Mouse (Mus musculus) brown adipose tissue, adult 24 weeks (tissue): ENCODE measurements at regions not wholly inside any gene's neighbourhood (a gene's known extent, or its start where the extent isn't known, plus 50 kb on each side); places are given as distances from the start of the nearest gene placed in this dataset.

Source experiments
- H3K27ac ChIP-seq: fragments of 200-500 bp; replicated peaks from 2 replicates; pipeline ENCODE4 v1.5.1; 2012; ENCODE audit warnings: low read depth, mild to moderate bottlenecking, low read length
- H3K4me1 ChIP-seq: fragments of 200-500 bp; 2 replicates; pipeline ENCODE4 v1.6.1; 2012; ENCODE audit warnings: low read length, mixed read lengths; ENCODE audit not compliant: control insufficient read depth, insufficient read depth, insufficient read length
- H3K4me3 ChIP-seq: fragments of 200-500 bp; 2 replicates; pipeline ENCODE4 v1.5.1; 2012; ENCODE audit warnings: low read depth, mild to moderate bottlenecking, low read length, moderate library complexity; ENCODE audit not compliant: insufficient read depth

DNA sequence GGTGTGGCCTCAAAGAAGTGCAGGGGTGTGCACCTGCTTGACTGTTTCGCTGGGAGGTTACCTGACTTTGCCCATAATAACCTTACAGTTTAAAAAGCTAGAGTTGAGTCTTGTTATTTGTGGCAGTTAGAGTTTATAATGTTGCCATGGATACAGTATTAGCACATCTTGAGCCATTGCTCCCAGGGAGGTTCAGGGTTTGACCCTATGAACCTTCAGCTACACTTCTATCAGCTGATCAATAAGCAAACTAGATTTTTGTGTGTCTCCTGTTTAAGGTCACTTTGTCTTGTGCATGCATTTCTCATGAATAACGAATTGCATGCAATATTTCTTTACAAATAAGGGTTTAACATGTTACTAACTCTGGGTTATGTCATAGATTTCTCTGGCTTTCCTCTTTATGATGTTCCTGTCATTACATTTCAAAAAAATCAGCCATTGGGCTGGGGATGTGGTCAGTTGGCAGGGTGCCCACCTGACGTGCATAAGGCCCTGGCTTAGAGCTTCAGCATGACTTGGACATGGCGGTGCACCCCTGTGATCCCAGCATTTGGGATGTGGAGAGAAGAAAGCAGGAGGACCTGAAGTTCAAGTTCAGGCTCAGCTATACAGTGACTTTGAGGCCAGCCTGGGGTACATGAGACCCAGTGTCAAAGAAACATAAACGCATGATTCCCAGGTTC, 191.7 kb downstream of the Ackr3 start:
- H3K4me1 ChIP-seq: no peaks in the 10 kb centered on the region
- no peak overlapping the region for H3K27ac ChIP-seq
- H3K4me3 ChIP-seq: no peak overlapping the region

DNA sequence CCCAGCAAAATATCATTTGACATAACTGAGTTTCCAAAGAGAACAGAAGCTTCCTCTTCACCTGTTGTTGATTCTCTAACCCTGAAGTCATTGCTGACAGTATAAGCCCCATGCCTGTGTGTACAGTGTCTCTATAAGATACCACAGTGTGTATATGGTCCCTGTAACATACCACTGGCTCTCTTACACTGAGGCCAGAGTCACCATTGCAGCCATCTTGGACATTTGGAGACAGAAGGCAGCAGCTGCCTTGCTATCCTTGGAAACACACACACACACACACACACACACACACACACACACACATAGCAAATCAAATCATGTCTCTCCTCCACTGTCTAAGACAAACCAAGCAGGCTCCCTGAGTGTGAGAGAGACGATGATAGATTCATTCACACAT, 192.9 kb downstream of the Ackr3 start:
- Histone ChIP-seq H3K4me1 (no peaks in the 10 kb centered on the region), H3K4me3 (no peak overlapping the region), H3K27ac (no peak overlapping the region)

DNA sequence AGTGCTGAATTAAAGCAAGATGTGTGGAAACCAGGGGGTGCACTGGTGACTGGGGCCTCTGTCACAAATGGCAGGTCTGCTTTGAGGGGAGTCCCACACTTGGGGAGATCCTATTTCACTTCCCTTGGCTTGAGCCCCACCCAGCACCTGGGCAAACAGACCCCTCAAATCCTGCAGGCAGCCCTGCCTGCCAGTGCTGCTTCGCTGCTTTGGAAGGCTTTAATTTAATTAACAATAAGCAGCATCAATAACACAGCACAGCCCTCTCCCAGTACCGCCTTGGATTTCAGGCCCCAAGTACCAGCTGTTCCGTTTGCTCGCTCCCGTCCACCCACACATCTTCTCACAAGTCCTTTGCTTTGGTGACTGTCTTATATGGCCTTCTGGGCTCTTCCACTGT, 193.6 kb downstream of the Ackr3 start:
- H3K4me3 ChIP-seq: no peak overlapping the region
- no peak overlapping the region for H3K27ac ChIP-seq
- H3K4me1 ChIP-seq: no peaks in the 10 kb centered on the region

DNA sequence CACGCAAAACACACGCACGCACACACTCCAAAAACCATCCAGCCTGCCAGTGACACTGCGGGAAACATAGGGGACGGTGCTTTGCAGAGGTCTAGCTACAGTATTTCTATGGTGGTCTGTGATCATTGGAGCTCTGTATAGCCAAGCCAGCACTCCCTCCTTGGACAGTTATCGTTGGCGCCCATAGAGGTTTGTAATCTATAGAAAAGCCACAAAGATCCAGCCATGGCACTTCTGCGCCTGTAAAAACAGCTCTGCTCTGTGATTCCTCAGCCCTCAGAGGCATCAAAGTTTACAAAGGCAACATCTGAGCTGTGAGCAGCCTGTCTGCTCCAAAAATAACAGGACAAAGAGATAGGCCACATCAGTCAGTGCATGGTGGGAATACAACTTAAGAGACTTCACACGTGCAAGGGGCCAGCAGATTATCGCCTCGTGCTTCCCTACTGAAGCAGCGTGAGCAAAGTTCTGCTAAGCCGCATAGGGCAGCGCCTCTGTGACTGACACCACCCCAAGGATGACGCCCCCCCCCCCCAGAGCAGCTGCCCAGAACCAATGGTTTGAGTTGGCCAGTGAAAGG, 194.7 kb downstream of the Ackr3 start:
- Histone ChIP-seq H3K4me1 (no peaks in the 10 kb centered on the region), H3K4me3 (no peak overlapping the region), H3K27ac (no peak overlapping the region)

DNA sequence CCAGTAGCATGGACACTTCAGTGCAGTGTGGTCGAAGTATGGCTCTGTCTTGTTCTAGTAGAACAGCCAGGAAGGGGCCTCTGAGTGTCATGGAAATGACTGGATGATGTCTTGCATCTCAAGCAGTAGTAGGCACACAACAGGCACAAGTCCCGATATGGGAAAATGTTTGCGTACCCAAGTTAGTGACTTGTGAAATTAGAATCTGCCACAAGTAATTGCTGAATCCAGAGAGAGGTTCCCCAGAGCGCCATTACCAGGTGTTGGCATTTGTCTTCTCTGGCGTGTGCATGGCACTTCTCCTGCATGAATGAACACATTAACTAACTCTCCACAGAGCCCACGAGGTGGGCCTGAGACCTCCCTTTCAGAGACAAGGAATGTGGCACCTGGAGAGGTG, 199.3 kb downstream of the Ackr3 start:
- H3K4me1 ChIP-seq: peaks cover 2% of the 10 kb centered on the region; the same call in 1 of the 2 replicates
- H3K4me3 ChIP-seq: no peak overlapping the region
- no peak overlapping the region for H3K27ac ChIP-seq

DNA sequence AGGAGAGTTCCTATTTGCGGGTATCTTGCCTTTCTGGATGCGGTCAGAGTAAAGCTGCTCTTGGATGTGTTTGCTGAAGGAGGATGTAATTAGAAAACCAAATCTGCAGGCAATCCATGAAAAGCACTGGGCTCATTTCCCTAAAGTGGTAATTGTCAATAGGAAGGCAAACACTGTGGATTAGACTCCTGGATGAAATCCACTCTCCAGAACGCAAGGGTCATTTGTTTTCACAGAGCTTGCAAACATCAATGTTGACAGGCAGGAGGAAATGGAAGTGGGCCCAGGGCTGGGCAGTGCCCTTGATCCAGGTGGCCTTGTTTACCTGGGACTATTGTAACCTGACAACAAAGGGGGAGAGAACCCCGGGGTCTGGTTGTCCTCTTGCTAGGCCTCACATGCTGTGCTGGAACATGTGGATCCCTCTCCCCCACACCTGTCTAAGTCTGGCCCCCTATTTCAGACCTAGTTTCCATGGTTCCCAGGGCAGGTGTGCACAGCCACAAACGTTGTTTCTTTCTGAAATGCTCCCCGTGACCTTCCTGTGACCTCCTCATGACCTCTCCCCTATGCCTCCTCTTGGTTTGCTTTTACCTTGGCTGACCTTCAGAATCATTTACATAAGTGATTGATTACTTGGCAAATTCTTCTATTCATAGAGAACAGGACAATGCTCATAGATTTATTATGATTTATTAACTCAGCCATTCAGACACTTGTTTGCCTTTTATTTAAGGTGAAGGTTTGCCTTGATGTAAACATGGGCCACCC, 197.9 kb upstream of the Cops8 start:
- Histone ChIP-seq H3K4me1 (peaks cover 5% of the 10 kb centered on the region), H3K4me3 (no peak overlapping the region), H3K27ac (no peak overlapping the region)

DNA sequence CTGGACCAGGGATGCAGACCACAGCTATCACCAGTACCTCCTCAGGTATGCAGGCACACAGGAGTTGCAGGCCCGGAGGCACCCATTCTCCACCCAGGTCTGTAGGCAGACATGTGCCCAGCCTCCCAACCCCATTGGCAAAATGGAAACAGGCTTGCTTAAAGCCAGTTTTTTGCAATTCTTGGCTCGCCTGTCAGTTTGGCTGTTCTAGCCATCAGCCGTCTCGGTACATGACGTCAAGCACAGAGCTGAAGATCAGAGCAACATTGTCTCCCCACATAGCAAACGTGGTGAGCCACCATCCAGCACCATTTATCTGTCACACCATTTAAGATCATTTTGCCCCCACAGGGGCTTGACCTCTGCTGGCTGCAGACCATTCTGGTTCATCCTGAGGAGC, 196.1 kb upstream of the Cops8 start:
- Histone ChIP-seq H3K27ac (no peak overlapping the region), H3K4me3 (no peak overlapping the region), H3K4me1 (peaks cover 5% of the 10 kb centered on the region)

DNA sequence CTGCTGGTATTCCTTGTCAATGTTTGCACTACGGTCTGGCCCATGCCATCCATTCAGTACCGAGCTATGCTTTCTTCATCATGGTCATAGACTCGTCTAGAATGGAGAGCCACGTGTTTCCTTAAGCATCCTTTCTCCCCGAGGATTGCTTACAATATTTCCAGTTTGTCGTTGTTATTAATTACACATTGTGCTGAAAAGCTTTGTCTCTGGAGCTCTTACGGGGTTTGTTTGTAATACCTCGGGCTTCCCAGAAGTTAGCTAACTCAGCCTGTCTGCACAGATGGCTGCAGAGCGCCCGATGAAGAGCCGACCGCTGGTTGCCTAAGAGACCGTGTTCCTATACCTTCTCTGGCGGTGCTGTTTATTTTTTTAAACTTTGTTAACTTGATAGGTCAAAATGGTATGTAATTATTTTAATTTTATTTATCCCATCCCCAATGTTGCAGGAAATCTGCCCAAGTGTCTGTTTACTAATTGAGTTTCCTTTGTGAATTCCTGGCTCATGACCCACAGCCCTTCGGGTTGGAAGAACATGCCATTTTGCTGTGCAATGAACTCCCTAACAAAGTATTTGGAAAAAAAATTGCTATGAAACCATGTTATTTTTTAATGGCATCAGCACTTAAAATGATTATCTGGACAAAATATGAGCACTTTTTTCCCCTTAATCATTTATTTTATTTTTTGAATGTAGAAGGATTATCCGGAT, 194.1 kb upstream of the Cops8 start:
- Histone ChIP-seq H3K4me1 (peaks cover 5% of the 10 kb centered on the region), H3K4me3 (no peak overlapping the region), H3K27ac (no peak overlapping the region)

DNA sequence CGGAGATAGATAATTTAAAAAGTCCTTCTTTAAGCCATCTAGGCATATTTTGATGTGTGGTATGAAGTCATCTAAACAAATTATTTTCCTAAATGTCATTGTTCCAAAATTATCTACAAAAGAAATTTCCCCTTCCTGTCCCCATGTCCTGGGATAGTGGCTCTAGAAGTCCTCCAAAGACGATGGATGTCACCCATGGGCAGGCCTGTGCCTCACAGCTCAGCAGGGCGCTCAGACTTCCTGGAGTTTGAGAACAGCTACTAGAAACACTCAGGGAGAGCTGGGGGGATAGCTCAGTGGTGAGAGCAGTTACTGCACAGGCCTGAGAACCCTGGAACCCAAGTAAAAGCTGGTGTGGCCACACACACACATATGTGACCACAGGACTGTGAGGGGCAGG, 193.5 kb upstream of the Cops8 start:
- H3K4me1 ChIP-seq: peaks cover 5% of the 10 kb centered on the region
- no peak overlapping the region for H3K27ac ChIP-seq
- no peak overlapping the region for H3K4me3 ChIP-seq

DNA sequence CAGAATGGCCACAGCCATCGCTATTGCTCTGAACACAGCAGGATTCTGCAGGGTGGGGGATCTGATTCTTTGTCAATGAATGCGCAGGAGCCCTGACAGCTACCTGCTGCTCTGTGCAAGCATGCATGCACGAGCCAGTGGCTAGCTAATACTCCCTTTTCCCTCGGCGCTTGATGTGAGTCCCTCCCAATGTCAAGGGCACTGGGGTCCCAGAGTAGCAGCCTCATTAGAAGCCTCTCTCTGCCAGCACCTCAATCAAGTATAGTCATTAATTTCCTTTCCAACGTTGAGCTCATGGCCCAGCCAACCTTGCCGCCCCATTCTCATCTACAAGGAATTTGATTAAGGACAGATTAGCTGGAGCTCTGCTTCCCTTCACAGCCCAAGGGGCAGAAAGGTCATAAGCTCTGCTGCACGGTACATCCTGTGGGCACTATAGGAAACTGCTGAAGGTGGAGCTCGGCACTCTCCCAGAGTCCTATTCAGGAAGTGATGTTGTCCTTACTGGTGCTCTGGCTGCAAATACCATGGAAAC, 190.2 kb upstream of the Cops8 start:
- no peak overlapping the region for H3K27ac ChIP-seq
- H3K4me1 ChIP-seq: peaks cover 3% of the 10 kb centered on the region
- no peak overlapping the region for H3K4me3 ChIP-seq

DNA sequence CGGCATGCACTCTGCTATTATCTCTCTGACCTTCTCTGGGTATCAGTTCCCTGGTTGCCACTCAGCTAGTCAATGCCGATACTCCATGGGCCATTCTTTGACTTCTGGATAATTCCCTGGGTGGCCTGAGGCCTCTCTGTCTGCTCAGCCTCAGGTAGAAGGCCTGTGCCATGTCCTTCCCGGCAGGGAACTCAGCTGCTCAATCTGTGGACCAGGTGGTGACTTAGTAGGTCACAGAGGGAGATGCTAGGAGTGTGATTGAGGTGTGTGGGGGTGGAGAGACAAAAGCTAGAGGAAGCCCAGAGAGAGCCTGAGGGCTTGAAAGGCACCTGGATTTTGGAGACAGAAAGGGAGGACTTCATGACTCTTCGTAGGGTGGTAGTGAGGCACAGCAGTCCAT, 188.0 kb upstream of the Cops8 start:
- no peak overlapping the region for H3K4me3 ChIP-seq
- no peak overlapping the region for H3K27ac ChIP-seq
- no peaks in the 10 kb centered on the region for H3K4me1 ChIP-seq

DNA sequence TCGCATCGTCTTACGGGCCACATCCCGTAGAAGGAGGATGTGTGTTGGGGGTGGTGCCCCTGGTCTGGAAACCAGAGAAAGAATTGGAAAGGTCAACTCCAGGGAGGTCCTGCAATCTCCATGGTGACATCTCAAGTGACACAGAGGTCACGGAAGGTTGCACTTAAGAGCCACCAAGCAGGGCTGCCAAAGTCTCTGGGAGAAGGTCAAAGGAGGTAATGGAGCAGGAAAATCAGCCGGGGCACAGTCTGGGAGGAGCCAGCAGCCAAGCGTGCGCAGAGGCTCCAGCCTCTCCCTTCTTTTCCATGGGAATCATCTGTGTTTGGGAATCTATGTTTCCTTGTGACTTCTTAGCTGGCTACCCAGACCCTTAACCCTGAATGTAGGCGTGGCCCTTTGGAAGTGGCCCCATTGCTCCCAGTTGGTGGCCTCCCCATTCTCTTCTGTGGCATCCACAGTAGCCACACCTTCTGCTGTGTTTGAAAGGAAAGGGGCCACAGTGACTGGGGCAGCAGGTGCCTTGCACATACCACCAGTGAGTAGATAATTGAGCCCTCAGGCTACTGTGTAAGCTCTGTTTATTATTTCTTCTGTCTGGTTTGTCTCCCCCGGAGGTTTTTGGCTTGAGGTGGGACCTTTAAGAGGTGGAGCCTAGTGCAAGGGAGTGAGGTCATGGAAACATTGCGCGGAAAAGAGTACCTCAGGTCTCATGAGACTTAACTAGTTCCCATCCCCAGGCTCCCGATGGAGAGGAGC, 178.5 kb upstream of the Cops8 start:
- Histone ChIP-seq H3K4me1 (peaks cover 3% of the 10 kb centered on the region; the same call in 1 of the 2 replicates), H3K4me3 (0 out of 2 replicates have a peak overlapping the region, but pooled peaks have one; percentile 12), H3K27ac (peak overlapping the region; percentile 95)

DNA sequence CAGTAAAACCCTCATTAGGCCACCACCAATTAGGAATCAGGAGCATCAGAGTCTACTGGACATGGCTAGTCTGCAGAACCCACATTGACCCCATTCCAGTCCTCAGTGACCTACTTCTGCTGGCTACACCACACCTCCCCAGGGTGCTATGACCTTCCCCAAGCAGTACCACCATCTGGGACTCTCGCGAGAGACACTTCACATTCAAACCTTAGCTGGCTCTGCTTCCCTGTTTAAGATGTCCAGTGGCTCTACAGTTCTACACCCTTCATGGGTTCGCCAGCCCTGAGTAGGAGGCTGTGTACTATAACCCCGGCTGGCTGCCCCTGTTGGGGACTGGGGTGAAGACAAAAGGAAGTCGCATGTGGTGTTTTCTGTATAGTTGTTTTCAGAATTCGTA, 174.4 kb upstream of the Cops8 start:
- Histone ChIP-seq H3K4me3 (no peak overlapping the region), H3K4me1 (peaks cover 3% of the 10 kb centered on the region; the same call in 1 of the 2 replicates), H3K27ac (no peak overlapping the region)

DNA sequence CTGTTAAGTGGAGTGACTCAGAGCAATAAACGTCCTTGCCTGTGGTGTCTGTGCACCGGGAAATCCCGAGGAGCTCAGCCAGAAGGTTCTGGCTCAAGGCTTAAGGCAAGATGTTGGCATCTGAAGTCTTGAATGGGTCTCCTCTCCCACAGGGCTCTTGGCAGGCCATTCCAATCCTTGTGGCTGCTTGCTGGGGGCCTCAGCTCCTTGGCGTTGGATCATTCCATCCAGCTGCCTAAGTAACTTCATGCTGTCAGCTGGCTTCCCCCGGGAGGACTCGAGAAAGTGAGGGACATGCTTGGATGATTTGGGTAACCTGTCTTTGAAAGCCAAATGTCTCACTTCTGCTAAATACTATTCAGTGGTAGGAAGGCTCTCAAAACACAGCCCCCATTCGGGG, 174.0 kb upstream of the Cops8 start:
- no peak overlapping the region for H3K27ac ChIP-seq
- peaks cover 3% of the 10 kb centered on the region; the same call in 1 of the 2 replicates for H3K4me1 ChIP-seq
- H3K4me3 ChIP-seq: no peak overlapping the region
